ENCODE assay signal across 19 mouse cellular contexts in genomic region chr10:56158748-56159147, GRCm38 (mm10). TPM values are rescaled to one million over a fixed set of nuclear protein-coding genes. Genes with fewer than 3 reads are reported as not detected.
DNase-seq lines count a peak whose midpoint lies in the region; ATAC-seq and TF ChIP-seq lines count a peak whose summit lies in the region.
"Had no signal": no experiment of that assay in that cellular context is flagged by ENCODE, and none has a peak within 500 bp of the region (broad histone marks: within the 10 kb centered on the region; RNA-seq: fewer than 3 reads in every experiment).

No protein-coding gene starts in this region.

- no peak overlapping the region for H3K4me2 ChIP-seq in midbrain, embryonic 12.5 days (replicated peaks)
- no peak overlapping the region for H3K4me2 ChIP-seq in midbrain, embryonic 15.5 days
- H3K4me2 ChIP-seq in forebrain, embryonic 15.5 days (replicated peaks), result no peak overlapping the region
- no peak overlapping the region for H3K4me2 ChIP-seq in hindbrain, embryonic 16.5 days (ENCODE audit: low read length)
- H3K4me2 ChIP-seq: embryonic facial prominence, embryonic 12.5 days; limb, embryonic 15.5 days; neural tube, embryonic 13.5 days had no signal

- intact Hi-C loops in gastrocnemius, adult 2 months (cut with DNase I), result no loop called here

- H3K9ac ChIP-seq in midbrain, embryonic 12.5 days (replicated peaks), result no peak overlapping the region
- no peak overlapping the region for H3K9ac ChIP-seq in midbrain, embryonic 15.5 days
- H3K9ac ChIP-seq in forebrain, embryonic 15.5 days (replicated peaks), result no peak overlapping the region
- H3K9ac ChIP-seq in hindbrain, embryonic 16.5 days (ENCODE audit: low read depth, low read length), result no peak overlapping the region
- H3K9ac ChIP-seq: embryonic facial prominence, embryonic 12.5 days; limb, embryonic 15.5 days; neural tube, embryonic 13.5 days had no signal

- TF ChIP-seq CTCF in gastrocnemius, adult 2 months (IDR thresholded peaks at IDR 0.05), result no peak

- H3K27me3 ChIP-seq in midbrain, embryonic 12.5 days, result no peaks in the 10 kb centered on the region
- H3K27me3 ChIP-seq in midbrain, embryonic 15.5 days (replicated peaks), result no peaks in the 10 kb centered on the region
- no peaks in the 10 kb centered on the region for H3K27me3 ChIP-seq in forebrain, embryonic 15.5 days
- no peaks in the 10 kb centered on the region for H3K27me3 ChIP-seq in hindbrain, embryonic 16.5 days (replicated peaks; ENCODE audit: control insufficient read depth, insufficient read depth, low read length)
- H3K27me3 ChIP-seq: embryonic facial prominence, embryonic 12.5 days; limb, embryonic 15.5 days; neural tube, embryonic 13.5 days had no signal

- 21% methylated on average over 2 of the region's 2 CpGs for WGBS in midbrain, embryonic 12.5 days
- 22% methylated on average over 2 of the region's 2 CpGs for WGBS in midbrain, embryonic 15.5 days
- WGBS in forebrain, embryonic 15.5 days, result 20% methylated on average over 2 of the region's 2 CpGs
- 21% methylated on average over 2 of the region's 2 CpGs for WGBS in hindbrain, embryonic 16.5 days

- peak; percentile 77 for ATAC-seq in midbrain, embryonic 12.5 days (ENCODE audit: low FRiP score, low read depth)
- no peak for ATAC-seq in midbrain, embryonic 15.5 days (replicated peaks)
- peak; percentile 57 for ATAC-seq in forebrain, embryonic 15.5 days (replicated peaks)
- ATAC-seq in hindbrain, embryonic 16.5 days, result 0 out of 2 replicates have a peak, but pooled peaks have one; percentile 54

- H3K27ac ChIP-seq in midbrain, embryonic 12.5 days (replicated peaks), result no peak overlapping the region
- no peak overlapping the region for H3K27ac ChIP-seq in midbrain, embryonic 15.5 days
- no peak overlapping the region for H3K27ac ChIP-seq in forebrain, embryonic 15.5 days (replicated peaks)
- H3K27ac ChIP-seq in hindbrain, embryonic 16.5 days (ENCODE audit: low read depth, low read length), result no peak overlapping the region
- no peak overlapping the region for H3K27ac ChIP-seq in gastrocnemius, adult 2 months
- H3K27ac ChIP-seq: embryonic facial prominence, embryonic 12.5 days; heart, embryonic 10.5 days; limb, embryonic 15.5 days; neural tube, embryonic 13.5 days had no signal

- H3K4me1 ChIP-seq in midbrain, embryonic 12.5 days, result peaks cover 6% of the 10 kb centered on the region; the same call in 1 of the 2 replicates
- H3K4me1 ChIP-seq in midbrain, embryonic 15.5 days, result no peaks in the 10 kb centered on the region
- H3K4me1 ChIP-seq in forebrain, embryonic 15.5 days, result 0 out of 2 replicates have a peak, but pooled peaks cover 6% of the 10 kb centered on the region
- no peaks in the 10 kb centered on the region for H3K4me1 ChIP-seq in hindbrain, embryonic 16.5 days (ENCODE audit: control insufficient read depth, insufficient read depth, low read depth, low read length)
- H3K4me1 ChIP-seq: embryonic facial prominence, embryonic 12.5 days; heart, embryonic 10.5 days; limb, embryonic 15.5 days; neural tube, embryonic 13.5 days had no signal

- H3K4me3 ChIP-seq in midbrain, embryonic 12.5 days, result no peak overlapping the region
- no peak overlapping the region for H3K4me3 ChIP-seq in midbrain, embryonic 15.5 days
- no peak overlapping the region for H3K4me3 ChIP-seq in forebrain, embryonic 15.5 days
- H3K4me3 ChIP-seq in hindbrain, embryonic 16.5 days (ENCODE audit: low read length), result no peak overlapping the region
- H3K4me3 ChIP-seq in gastrocnemius, adult 2 months, result no peak overlapping the region
- H3K4me3 ChIP-seq: embryonic facial prominence, embryonic 12.5 days; heart, embryonic 10.5 days; limb, embryonic 15.5 days; neural tube, embryonic 13.5 days had no signal

- DNase-seq in R1 (ENCODE audit: low read depth, low spot score), result peak; percentile 64
- DNase-seq in lung, postnatal 25 days (ENCODE audit: low spot score), result no peak
- no peak for DNase-seq in lung, postnatal 4 days
- DNase-seq in gastrocnemius, adult 2 months, result no peak
- DNase-seq: adrenal gland, adult 8-10 months; heart, postnatal 10 days; layer of hippocampus, postnatal 36 days; lung, postnatal 10 days; right cerebral cortex, postnatal 25 days; thymus, postnatal 36 days had no signal

- no peaks in the 10 kb centered on the region for H3K36me3 ChIP-seq in midbrain, embryonic 12.5 days
- H3K36me3 ChIP-seq in midbrain, embryonic 15.5 days (replicated peaks), result no peaks in the 10 kb centered on the region
- no peaks in the 10 kb centered on the region for H3K36me3 ChIP-seq in forebrain, embryonic 15.5 days
- no peaks in the 10 kb centered on the region for H3K36me3 ChIP-seq in hindbrain, embryonic 16.5 days (ENCODE audit: control insufficient read depth, insufficient read depth, low read length)
- H3K36me3 ChIP-seq: embryonic facial prominence, embryonic 12.5 days; G1E; heart, embryonic 10.5 days; limb, embryonic 15.5 days; neural tube, embryonic 13.5 days had no signal

- H3K9me3 ChIP-seq in midbrain, embryonic 12.5 days, result no peaks in the 10 kb centered on the region
- no peaks in the 10 kb centered on the region for H3K9me3 ChIP-seq in midbrain, embryonic 15.5 days
- no peaks in the 10 kb centered on the region for H3K9me3 ChIP-seq in forebrain, embryonic 15.5 days
- H3K9me3 ChIP-seq in hindbrain, embryonic 16.5 days (ENCODE audit: control insufficient read depth, low read length), result no peaks in the 10 kb centered on the region
- H3K9me3 ChIP-seq: embryonic facial prominence, embryonic 12.5 days; G1E; heart, embryonic 10.5 days; limb, embryonic 15.5 days; neural tube, embryonic 13.5 days had no signal

RNA-seq across cellular contexts. Expression of gene Msl3l2, which starts 52.0 kb away (rescaled TPM):
- polyA plus RNA-seq in midbrain, embryonic 12.5 days (2016; fragmentation: Nextera tagmentation; extraction: Ambion mirVana), result 11.4 and 11.5 TPM in 2 replicates
- polyA plus RNA-seq in midbrain, embryonic 15.5 days (2015; fragmentation: Nextera tagmentation; extraction: Ambion mirVana), result 13.7 and 13.9 TPM in 2 replicates
- 10.2 and 13.1 TPM in 2 replicates for polyA plus RNA-seq in forebrain, embryonic 15.5 days (2015; fragmentation: Nextera tagmentation; extraction: Ambion mirVana)
- polyA plus RNA-seq in hindbrain, embryonic 16.5 days (2015; fragmentation: Nextera tagmentation; extraction: Ambion mirVana), result 9.8 and 10.7 TPM in 2 replicates
- total RNA-seq in gastrocnemius, adult 2 months (2021), result 1 to 10 TPM in 1 of 2 experiments, under 1 TPM in 1; 0.84 to 1.5 TPM
- total RNA-seq: G1E had no signal
- polyA plus RNA-seq: G1E had no signal
